Mouse (Mus musculus) cortical plate, adult 2 months (tissue): ENCODE results near the gene Macrod2.

Experiments used
- CTCF ChIP-seq: fragments of 200-500 bp; IDR thresholded peaks from 2 replicates; pipeline ENCODE4 v1.5.1; 2011; ENCODE audit warnings: mild to moderate bottlenecking, control low read depth, low read length; ENCODE audit not compliant: insufficient read depth; ENCODE audit errors: extremely low read depth
- POLR2A ChIP-seq: fragments of 200-500 bp; IDR thresholded peaks from 2 replicates; pipeline ENCODE4 v1.6.1; 2011; ENCODE audit warnings: mild to moderate bottlenecking, low read length, control low read depth; ENCODE audit not compliant: insufficient read depth; ENCODE audit errors: extremely low read depth

GRCm38 (mm10) chr2:140707550-140707949 lies 312.4 kb downstream of the Macrod2 start:
- TF ChIP-seq CTCF (no peak), POLR2A (no peak)
